Mouse (Mus musculus): ENCODE measurements around the gene Fgf22. TPM values are rescaled to one million over a fixed set of nuclear protein-coding genes. Genes with fewer than 3 reads are reported as not detected.
A peak's percentile ranks its signal among the peaks of the same experiment; 100 is the strongest.

Gene Fgf22
- polyA plus RNA-seq, 1 experiment from 2014 or later = not detected

GRCm38 (mm10) chr10:79777103-79777531 is 22.2 kb downstream of the Fgf22 start, which contains the start of gene Fstl3:
Fstl3 (plus strand) TSS chr10:79777272.
- H3K27me3 ChIP-seq (ENCODE audit: insufficient read depth, low read length) = peaks cover 35% of the 10 kb centered on the region
- H3K4me3 ChIP-seq (ENCODE audit: low read depth, low read length) = peak within 1 kb of the TSS; percentile 34

DNA sequence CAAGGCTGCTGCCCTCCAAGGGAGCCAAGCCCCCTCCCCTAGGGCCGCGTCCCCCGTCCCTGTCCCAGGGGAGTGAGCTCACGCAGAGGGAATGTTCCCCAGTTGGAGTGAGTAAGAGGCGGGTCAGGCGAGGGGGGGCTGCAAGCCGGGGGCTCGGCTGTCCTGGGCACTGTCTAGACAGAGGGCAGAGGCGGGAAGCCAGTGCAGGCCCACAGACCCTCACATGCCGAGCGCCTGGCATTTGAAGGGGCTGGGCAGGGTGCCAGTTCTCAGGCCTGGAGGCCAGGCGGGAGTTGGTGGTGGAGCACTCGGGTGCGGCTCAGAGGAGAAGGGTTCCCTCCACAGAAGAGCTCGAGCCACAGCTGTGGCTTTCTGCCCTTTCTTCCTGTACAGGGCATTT is 23.1 kb downstream of the Fgf22 start:
- Histone ChIP-seq H3K27ac (ENCODE audit: low read depth) (no peak overlapping the region), H3K4me2 (ENCODE audit: low read depth, low read length) (peak overlapping the region; percentile 73), H3K27me3 (ENCODE audit: insufficient read depth, low read length) (peaks cover 37% of the 10 kb centered on the region), H3K4me1 (ENCODE audit: insufficient read depth) (peaks cover 26% of the 10 kb centered on the region), H3K4me3 (ENCODE audit: low read depth, low read length) (no peak overlapping the region), H3K9ac (replicated peaks) (no peak overlapping the region), H3K36me3 (replicated peaks; ENCODE audit: insufficient read depth, low read length) (no peaks in the 10 kb centered on the region), H3K9me3 (ENCODE audit: low read length) (no peaks in the 10 kb centered on the region)
- TF ChIP-seq EP300 (IDR thresholded peaks at IDR 0.05; ENCODE audit: low read depth) = no peak
- DNase-seq = no peak
- WGBS (ENCODE audit: insufficient replicate concordance) = 27% methylated on average over 15 of the region's 15 CpGs
- ATAC-seq = no peak

More at GRCm38 (mm10) chr10:79777103-79777531, 22.2 kb downstream of the Fgf22 start, which contains the start of gene Fstl3:
- ATAC-seq = no peak
- DNase-seq = peak; percentile 45
- Histone ChIP-seq H3K4me2 (ENCODE audit: low read depth, low read length) (peak within 1 kb of the TSS; percentile 73), H3K36me3 (replicated peaks; ENCODE audit: insufficient read depth, low read length) (no peaks in the 10 kb centered on the region), H3K27ac (ENCODE audit: low read depth) (no peak within 1 kb of the TSS), H3K9me3 (ENCODE audit: low read length) (0 out of 2 replicates have a peak, but pooled peaks cover 3% of the 10 kb centered on the region), H3K9ac (replicated peaks) (0 out of 2 replicates have a peak within 1 kb of the TSS, but pooled peaks have one; percentile 26), H3K4me1 (ENCODE audit: insufficient read depth) (peaks cover 26% of the 10 kb centered on the region)
- WGBS (ENCODE audit: insufficient replicate concordance) = 2% methylated on average over 38 of the region's 39 CpGs
- TF ChIP-seq EP300 (IDR thresholded peaks at IDR 0.05; ENCODE audit: low read depth) = no peak
- TF ChIP-seq CTCF (IDR thresholded peaks at IDR 0.05; ENCODE audit: low read depth) = no peak

- Histone ChIP-seq H3K27me3 (ENCODE audit: insufficient read depth, low read length) (peaks cover 39% of the 10 kb centered on the region), H3K9me3 (ENCODE audit: low read length) (no peaks in the 10 kb centered on the region), H3K9ac (replicated peaks) (no peak overlapping the region), H3K27ac (ENCODE audit: low read depth) (no peak overlapping the region), H3K4me2 (ENCODE audit: low read depth, low read length) (no peak overlapping the region), H3K4me1 (ENCODE audit: insufficient read depth) (peaks cover 26% of the 10 kb centered on the region), H3K4me3 (ENCODE audit: low read depth, low read length) (no peak overlapping the region), H3K36me3 (replicated peaks; ENCODE audit: insufficient read depth, low read length) (no peaks in the 10 kb centered on the region)
- ATAC-seq (no peak), DNase-seq (no peak)
- 52% methylated on average over 2 of the region's 2 CpGs for WGBS (ENCODE audit: insufficient replicate concordance)
- TF ChIP-seq EP300 (IDR thresholded peaks at IDR 0.05; ENCODE audit: low read depth) = no peak
- no peak for TF ChIP-seq CTCF (IDR thresholded peaks at IDR 0.05; ENCODE audit: low read depth)
These were observed 24.3 kb downstream of the Fgf22 start for GRCm38 (mm10) chr10:79779193-79779592.

DNA sequence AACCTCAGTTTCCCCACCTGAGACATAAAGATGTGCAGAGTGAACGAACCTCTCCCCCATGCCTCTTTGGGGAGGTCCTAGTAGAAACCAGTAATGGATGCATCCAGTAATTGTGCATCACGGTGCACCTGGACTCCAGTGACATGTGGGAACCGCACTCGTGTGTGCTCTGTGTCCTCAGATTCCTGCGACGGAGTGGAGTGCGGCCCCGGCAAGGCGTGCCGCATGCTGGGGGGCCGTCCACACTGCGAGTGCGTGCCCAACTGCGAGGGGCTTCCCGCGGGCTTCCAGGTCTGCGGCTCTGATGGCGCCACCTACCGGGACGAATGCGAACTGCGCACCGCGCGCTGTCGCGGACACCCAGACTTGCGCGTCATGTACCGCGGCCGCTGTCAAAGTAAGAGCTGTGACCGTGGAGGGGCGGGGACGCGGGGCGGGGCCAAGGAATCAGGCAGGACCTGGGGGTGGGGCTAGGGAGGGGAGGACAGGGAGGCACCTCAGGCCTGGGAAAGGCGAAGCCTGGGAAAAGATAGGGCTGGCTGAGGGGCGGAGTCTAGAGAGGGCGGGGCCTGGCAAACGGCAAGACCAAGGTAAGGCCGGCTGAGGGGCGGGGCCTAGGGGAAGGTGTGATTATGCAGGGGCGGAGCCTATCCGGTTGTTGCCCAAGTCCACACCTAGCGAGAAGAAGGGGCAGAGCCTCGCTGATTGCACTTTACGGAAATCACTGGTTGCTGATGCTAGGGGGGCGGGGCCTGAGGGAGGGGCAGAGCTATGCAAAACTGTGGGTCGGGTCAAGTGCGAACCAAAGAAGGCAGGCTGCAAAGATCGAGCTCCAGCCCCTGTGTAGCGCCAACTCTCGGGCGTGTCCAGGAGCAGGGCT is 25.1 kb downstream of the Fgf22 start:
- no peak overlapping the region; the same call in 1 of the 2 replicates for H3K9ac ChIP-seq (replicated peaks)
- H3K4me3 ChIP-seq (ENCODE audit: low read depth, low read length) = peak overlapping the region; percentile 49
- no peaks in the 10 kb centered on the region for H3K36me3 ChIP-seq (replicated peaks; ENCODE audit: insufficient read depth, low read length)
- no peaks in the 10 kb centered on the region for H3K9me3 ChIP-seq (ENCODE audit: low read length)
- H3K27ac ChIP-seq (ENCODE audit: low read depth) = peak overlapping the region; percentile 23
- DNase-seq (peak; percentile 98), ATAC-seq (peak; percentile 87)
- TF ChIP-seq EP300 (IDR thresholded peaks at IDR 0.05; ENCODE audit: low read depth) (no peak), CTCF (IDR thresholded peaks at IDR 0.05; ENCODE audit: low read depth) (peak; percentile 90)
- peaks cover 26% of the 10 kb centered on the region for H3K4me1 ChIP-seq (ENCODE audit: insufficient read depth)
- 5% methylated on average over 55 of the region's 55 CpGs for WGBS (ENCODE audit: insufficient replicate concordance)
- H3K27me3 ChIP-seq (ENCODE audit: insufficient read depth, low read length) = peaks cover 44% of the 10 kb centered on the region
- peak overlapping the region; percentile 79 for H3K4me2 ChIP-seq (ENCODE audit: low read depth, low read length)

- peak; percentile 61; the same call in 1 of the 2 replicates for ATAC-seq
- H3K9me3 ChIP-seq (ENCODE audit: low read length) = no peaks in the 10 kb centered on the region
- H3K9ac ChIP-seq (replicated peaks) = no peak overlapping the region; the same call in 1 of the 2 replicates
- peak; percentile 81 for DNase-seq
- peaks cover 44% of the 10 kb centered on the region for H3K27me3 ChIP-seq (ENCODE audit: insufficient read depth, low read length)
- 0% methylated on average over 13 of the region's 13 CpGs for whole genome bisulfite sequencing (ENCODE audit: insufficient replicate concordance)
- peak overlapping the region; percentile 49 for H3K4me3 ChIP-seq (ENCODE audit: low read depth, low read length)
- peak overlapping the region; percentile 79 for H3K4me2 ChIP-seq (ENCODE audit: low read depth, low read length)
- TF ChIP-seq EP300 (IDR thresholded peaks at IDR 0.05; ENCODE audit: low read depth) (no peak), CTCF (IDR thresholded peaks at IDR 0.05; ENCODE audit: low read depth) (no peak)
- H3K36me3 ChIP-seq (replicated peaks; ENCODE audit: insufficient read depth, low read length) = no peaks in the 10 kb centered on the region
- H3K4me1 ChIP-seq (ENCODE audit: insufficient read depth) = peaks cover 26% of the 10 kb centered on the region
- peak overlapping the region; percentile 23 for H3K27ac ChIP-seq (ENCODE audit: low read depth)
These were observed 25.8 kb downstream of the Fgf22 start for GRCm38 (mm10) chr10:79780664-79781015.

DNA sequence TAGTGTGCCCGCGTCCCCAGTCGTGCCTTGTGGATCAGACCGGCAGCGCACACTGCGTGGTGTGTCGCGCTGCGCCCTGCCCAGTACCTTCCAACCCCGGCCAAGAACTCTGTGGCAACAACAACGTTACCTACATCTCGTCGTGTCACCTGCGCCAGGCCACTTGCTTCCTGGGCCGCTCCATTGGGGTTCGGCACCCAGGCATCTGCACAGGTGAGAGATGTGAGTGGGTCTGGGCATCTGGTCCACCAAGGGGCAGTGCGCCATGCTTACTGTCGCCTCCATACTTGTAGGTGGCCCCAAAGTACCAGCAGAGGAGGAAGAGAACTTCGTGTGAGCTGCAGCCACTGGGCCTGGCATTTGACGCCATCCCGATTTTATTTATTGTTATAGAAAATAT is 26.3 kb downstream of the Fgf22 start:
- H3K9ac ChIP-seq (replicated peaks) = no peak overlapping the region
- no peaks in the 10 kb centered on the region for H3K9me3 ChIP-seq (ENCODE audit: low read length)
- no peak for ATAC-seq
- no peaks in the 10 kb centered on the region for H3K36me3 ChIP-seq (replicated peaks; ENCODE audit: insufficient read depth, low read length)
- peaks cover 26% of the 10 kb centered on the region for H3K4me1 ChIP-seq (ENCODE audit: insufficient read depth)
- peaks cover 44% of the 10 kb centered on the region for H3K27me3 ChIP-seq (ENCODE audit: insufficient read depth, low read length)
- no peak for DNase-seq
- 0 out of 2 replicates have a peak overlapping the region, but pooled peaks have one; percentile 23 for H3K27ac ChIP-seq (ENCODE audit: low read depth)
- peak overlapping the region; percentile 79 for H3K4me2 ChIP-seq (ENCODE audit: low read depth, low read length)
- TF ChIP-seq EP300 (IDR thresholded peaks at IDR 0.05; ENCODE audit: low read depth) (no peak), CTCF (IDR thresholded peaks at IDR 0.05; ENCODE audit: low read depth) (no peak)
- 27% methylated on average over 21 of the region's 21 CpGs for WGBS (ENCODE audit: insufficient replicate concordance)
- peak overlapping the region; percentile 49 for H3K4me3 ChIP-seq (ENCODE audit: low read depth, low read length)

All from liver, postnatal 0 days (tissue).